Mouse (Mus musculus): Measurements from ENCODE around the gene Acss1.

Gene Acss1

GRCm38 (mm10) chr2:150667820-150668766, at the start of gene Acss1:
Gene Acss1 (minus strand): TSS chr2:150668500.
- DNase-seq (ENCODE audit: low spot score in 2 of 2) = peak in 1 of 2 experiments; percentile 48

GRCm38 (mm10) chr2:150712167-150712674, 43.9 kb upstream of the Acss1 start:
- no peak for DNase-seq (ENCODE audit: low spot score in 2 of 2)

GRCm38 (mm10) chr2:150691481-150692170, 23.3 kb upstream of the Acss1 start:
- DNase-seq (ENCODE audit: low spot score in 2 of 2) = no peak

GRCm38 (mm10) chr2:150690216-150690615, 21.9 kb upstream of the Acss1 start:
- no peak for DNase-seq (ENCODE audit: low spot score in 2 of 2)

- no peak for DNase-seq (ENCODE audit: low spot score in 2 of 2)
Measured at GRCm38 (mm10) chr2:150689223-150689800, 21.0 kb upstream of the Acss1 start, which contains the start of gene Vsx1. Gene Vsx1 (minus strand): TSS chr2:150689360.

- DNase-seq (ENCODE audit: low spot score in 2 of 2) = peak; percentile 39 to 46
Measured at GRCm38 (mm10) chr2:150688541-150689186, 20.4 kb upstream of the Acss1 start.

GRCm38 (mm10) chr2:150687871-150688540, 19.7 kb upstream of the Acss1 start:
- no peak for DNase-seq (ENCODE audit: low spot score in 2 of 2)

GRCm38 (mm10) chr2:150685389-150685788, 17.1 kb upstream of the Acss1 start:
- DNase-seq (ENCODE audit: low spot score in 2 of 2) = no peak

GRCm38 (mm10) chr2:150684451-150684850, 16.2 kb upstream of the Acss1 start:
- no peak for DNase-seq (ENCODE audit: low spot score in 2 of 2)

- no peak for DNase-seq (ENCODE audit: low spot score in 2 of 2)
Measured at GRCm38 (mm10) chr2:150681581-150681980, 13.3 kb upstream of the Acss1 start.

GRCm38 (mm10) chr2:150678392-150678791, 10.1 kb upstream of the Acss1 start:
- DNase-seq (ENCODE audit: low spot score in 2 of 2) = peak in 1 of 2 experiments; percentile 66

- no peak for DNase-seq (ENCODE audit: low spot score in 2 of 2)
Measured at GRCm38 (mm10) chr2:150675525-150675924, 7.2 kb upstream of the Acss1 start.

- DNase-seq (ENCODE audit: low spot score in 2 of 2) = peak in 1 of 2 experiments; percentile 62
Measured at GRCm38 (mm10) chr2:150674900-150675299, 6.6 kb upstream of the Acss1 start.

GRCm38 (mm10) chr2:150673929-150674328, 5.6 kb upstream of the Acss1 start:
- DNase-seq (ENCODE audit: low spot score in 2 of 2) = no peak

GRCm38 (mm10) chr2:150671609-150672290, 3.5 kb upstream of the Acss1 start:
- DNase-seq (ENCODE audit: low spot score in 2 of 2) = no peak

GRCm38 (mm10) chr2:150670926-150671325, 2.6 kb upstream of the Acss1 start:
- no peak for DNase-seq (ENCODE audit: low spot score in 2 of 2)

- no peak for DNase-seq (ENCODE audit: low spot score in 2 of 2)
Measured at GRCm38 (mm10) chr2:150669454-150670045, 1.2 kb upstream of the Acss1 start.

- DNase-seq (ENCODE audit: low spot score in 2 of 2) = no peak
Measured at GRCm38 (mm10) chr2:150668956-150669355, 656 bp upstream of the Acss1 start.

- no peak for DNase-seq (ENCODE audit: low spot score in 2 of 2)
Measured at GRCm38 (mm10) chr2:150667065-150667819, 1.1 kb downstream of the Acss1 start.

Measured in frontal cortex, postnatal 14 days (tissue).